Mouse (Mus musculus): ENCODE results near the gene Ggta1.

Ggta1 gene

GRCm38 (mm10) chr2:35462791-35463281 is at the start of gene Ggta1:
Gene Ggta1 (minus strand): TSS chr2:35463231.
- ChIA-PET POLR2A (interaction anchor here in 3 of 4 experiments (0.7 to 6.1 kb wide), 33 partner anchors 9 to 691 kb away, joined by 3 to 74 read pairs (median 5); partner anchors contain the start of genes Stom (in 2 of the 3) and Hspa5 (in 1 of the 3)), CTCF (no interaction called here)

- CTCF ChIA-PET: interaction anchor here in 3 of 4 experiments (0.6 to 1.7 kb wide), 9 partner anchors 67 to 223 kb away, joined by 3 to 7 read pairs (median 4); partner anchors contain the start of gene 4930402F06Rik (in 2 of the 3)
- POLR2A ChIA-PET: interaction anchor here in 2 of 4 experiments (0.6 to 1.7 kb wide), 4 partner anchors 14 to 51 kb away, joined by 3 to 4 read pairs (median 3); no protein-coding TSS in a partner anchor
Observed at GRCm38 (mm10) chr2:35512226-35512625, 49.2 kb upstream of the Ggta1 start.

DNA sequence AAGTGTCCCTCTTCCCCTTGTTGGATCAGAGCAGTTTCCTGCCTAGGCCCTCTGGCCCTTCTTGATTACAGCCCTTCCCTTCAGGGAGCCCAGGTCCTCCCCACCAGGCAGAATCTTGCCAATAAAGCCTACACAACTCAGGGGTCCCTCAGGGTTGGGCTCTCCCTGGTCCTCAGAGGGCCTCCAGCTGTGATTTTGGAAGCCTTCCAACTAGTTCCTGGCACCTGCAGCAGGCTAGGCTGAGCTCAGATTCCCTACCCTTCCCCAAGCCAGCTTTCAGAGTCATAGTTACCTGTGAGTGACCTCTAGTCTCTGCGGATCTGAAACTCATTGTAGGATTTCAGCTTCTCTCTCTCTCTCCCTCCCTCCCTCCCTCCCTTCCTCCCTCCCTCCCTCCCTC is 47.9 kb upstream of the Ggta1 start:
- POLR2A ChIA-PET: interaction anchor here in 3 of 4 experiments (0.6 to 1.7 kb wide), 7 partner anchors 18 to 203 kb away, joined by 3 to 6 read pairs (median 3); no protein-coding TSS in a partner anchor
- CTCF ChIA-PET: interaction anchor here in 2 of 4 experiments (0.5 to 1.7 kb wide), 12 partner anchors 25 to 1943 kb away, joined by 3 to 22 read pairs (median 4); partner anchors contain the start of gene 4930402F06Rik (in 1 of the 2)

DNA sequence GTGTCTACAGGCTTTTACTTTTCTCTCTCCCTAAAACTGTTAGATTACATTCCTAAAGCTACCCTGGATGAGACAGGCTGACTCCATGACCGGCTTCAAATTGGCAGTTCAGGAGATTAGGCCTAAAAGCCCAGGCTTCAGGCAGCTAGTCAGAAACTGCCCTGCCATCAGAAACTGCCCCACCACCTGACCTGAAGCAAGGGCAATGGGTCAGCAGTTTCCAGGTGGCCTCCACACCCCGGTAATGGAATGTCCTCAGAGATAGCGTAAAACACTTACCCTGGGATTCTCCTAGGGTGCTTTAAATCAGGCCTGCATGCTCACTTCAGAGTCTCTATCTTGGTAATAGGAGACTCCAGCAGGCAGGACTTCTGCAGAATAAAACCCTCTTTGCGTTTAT is 46.9 kb upstream of the Ggta1 start:
- ChIA-PET POLR2A (interaction anchor here in 3 of 4 experiments (0.6 to 2.9 kb wide), 6 partner anchors 18 to 224 kb away, joined by 3 to 18 read pairs (median 5); partner anchors contain the start of gene Stom (in 1 of the 3)), CTCF (interaction anchor here in 1 of 4 experiments (1.4 kb wide), 1 partner anchor 217 kb away, joined by 4 read pairs; no protein-coding TSS in a partner anchor)

DNA sequence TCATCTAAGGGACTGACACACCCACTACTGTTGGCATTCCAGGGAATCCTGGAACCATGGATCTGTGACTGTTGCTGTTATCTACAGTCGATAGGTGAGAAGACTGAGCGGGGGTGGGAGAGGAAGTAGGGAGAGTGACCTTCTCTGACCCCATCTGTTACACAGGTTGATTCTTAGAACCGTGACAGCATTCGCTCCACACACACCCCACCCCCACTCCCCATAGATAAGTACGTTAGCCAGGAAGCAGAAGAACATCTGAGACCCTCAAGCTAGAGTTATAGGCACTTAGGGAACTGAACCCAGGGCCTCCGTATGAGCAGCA is 46.3 kb upstream of the Ggta1 start:
- ChIA-PET POLR2A (interaction anchor here in 3 of 4 experiments (1.0 to 2.9 kb wide), 8 partner anchors 19 to 173 kb away, joined by 3 to 18 read pairs (median 4); partner anchors contain the start of genes Ggta1 (in 1 of the 3) and Stom (in 1 of the 3)), CTCF (interaction anchor here in 2 of 4 experiments (0.6 to 0.7 kb wide), 3 partner anchors 52 to 264 kb away, joined by 3 read pairs; no protein-coding TSS in a partner anchor)

GRCm38 (mm10) chr2:35508597-35509342 is 45.7 kb upstream of the Ggta1 start:
- ChIA-PET POLR2A (interaction anchor here in 3 of 4 experiments (1.0 to 2.9 kb wide), 9 partner anchors 18 to 172 kb away, joined by 3 to 18 read pairs (median 4); partner anchors contain the start of genes Ggta1 (in 1 of the 3) and Stom (in 1 of the 3)), CTCF (interaction anchor here in 3 of 4 experiments (0.6 to 1.2 kb wide), 5 partner anchors 16 to 263 kb away, joined by 3 read pairs; no protein-coding TSS in a partner anchor)

- ChIA-PET CTCF (interaction anchor here in 2 of 4 experiments (0.6 to 0.7 kb wide), 2 partner anchors 35 to 223 kb away, joined by 3 to 4 read pairs; no protein-coding TSS in a partner anchor), POLR2A (interaction anchor here in 3 of 4 experiments (0.7 to 4.9 kb wide), 11 partner anchors 10 to 108 kb away, joined by 3 to 36 read pairs (median 5); no protein-coding TSS in a partner anchor)
Observed at GRCm38 (mm10) chr2:35507191-35507511, 44.1 kb upstream of the Ggta1 start.

DNA sequence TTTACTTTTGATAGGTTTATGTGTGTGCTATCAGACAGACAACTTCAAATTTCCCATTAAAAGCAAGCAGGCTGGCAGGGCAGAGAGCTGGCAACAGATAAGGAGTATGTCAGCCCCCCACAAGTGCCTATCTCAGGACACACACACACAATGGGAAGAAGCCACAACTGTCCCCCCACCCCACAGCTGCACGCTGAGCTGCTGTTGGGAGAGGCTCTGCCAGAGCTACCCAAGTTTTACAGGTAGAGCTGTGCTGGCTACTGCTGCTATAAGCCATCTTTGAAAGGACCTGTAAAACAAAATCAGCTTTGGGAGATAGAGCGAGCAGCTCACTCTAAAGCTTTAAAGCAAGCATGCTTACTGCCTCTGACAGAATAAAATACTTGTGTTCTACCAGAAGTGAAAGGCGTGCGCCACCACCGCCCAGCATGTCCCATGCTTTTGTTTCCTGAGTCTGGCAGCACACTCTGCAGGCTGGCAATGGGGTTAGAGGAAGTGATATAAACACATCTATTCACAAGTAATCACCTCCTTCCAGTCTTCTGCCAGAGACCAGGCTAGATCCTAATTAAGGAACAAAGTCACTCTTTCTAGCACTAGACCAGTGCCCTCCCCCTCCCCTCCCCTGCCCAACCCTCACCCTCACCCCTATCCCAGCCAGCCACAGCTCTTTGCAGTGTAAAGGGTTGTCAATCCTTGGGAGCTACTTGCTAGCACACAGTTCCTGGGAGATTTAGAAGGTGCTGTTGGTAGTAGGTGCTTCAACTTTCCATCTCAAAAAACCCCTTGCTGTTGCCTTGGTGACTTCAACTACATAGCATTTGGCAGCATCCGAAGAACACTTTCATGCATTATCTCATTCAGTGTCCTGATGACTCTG is 43.5 kb upstream of the Ggta1 start:
- ChIA-PET POLR2A (interaction anchor here in 3 of 4 experiments (0.6 to 4.9 kb wide), 13 partner anchors 9 to 121 kb away, joined by 3 to 36 read pairs (median 5); no protein-coding TSS in a partner anchor), CTCF (interaction anchor here in 3 of 4 experiments (0.6 to 1.1 kb wide), 4 partner anchors 22 to 222 kb away, joined by 3 to 7 read pairs (median 4); partner anchors contain the start of gene 4930402F06Rik (in 1 of the 3))

- ChIA-PET CTCF (interaction anchor here in 2 of 4 experiments (0.7 to 1.1 kb wide), 2 partner anchors 108 to 134 kb away, joined by 4 to 12 read pairs; partner anchors contain the start of gene 4930402F06Rik (in 1 of the 2)), POLR2A (interaction anchor here in 2 of 4 experiments (0.6 to 4.9 kb wide), 8 partner anchors 8 to 120 kb away, joined by 4 to 36 read pairs (median 5); no protein-coding TSS in a partner anchor)
Observed at GRCm38 (mm10) chr2:35505519-35506286, 42.7 kb upstream of the Ggta1 start.

DNA sequence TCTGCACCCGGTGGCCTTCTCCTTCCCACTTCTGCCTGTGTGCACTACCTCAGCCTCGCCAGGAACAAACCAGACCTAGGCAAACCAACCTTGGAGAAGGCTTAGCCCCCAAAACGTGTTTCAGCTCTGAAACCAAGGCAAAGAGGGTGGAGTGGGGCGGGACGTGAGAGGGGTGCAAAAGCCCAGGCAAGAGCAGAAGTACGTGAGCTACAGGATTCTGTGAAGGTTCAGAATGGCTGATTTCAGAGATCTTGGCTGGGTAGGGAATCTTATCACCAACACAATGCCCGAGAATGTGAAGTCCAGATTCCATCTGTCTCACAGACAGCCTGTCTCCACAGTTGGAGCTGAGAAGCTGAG is 41.4 kb upstream of the Ggta1 start:
- POLR2A ChIA-PET: interaction anchor here in 2 of 4 experiments (0.9 to 4.9 kb wide), 12 partner anchors 10 to 59 kb away, joined by 3 to 36 read pairs (median 7); partner anchors contain the start of gene Ggta1 (in 2 of the 2)

DNA sequence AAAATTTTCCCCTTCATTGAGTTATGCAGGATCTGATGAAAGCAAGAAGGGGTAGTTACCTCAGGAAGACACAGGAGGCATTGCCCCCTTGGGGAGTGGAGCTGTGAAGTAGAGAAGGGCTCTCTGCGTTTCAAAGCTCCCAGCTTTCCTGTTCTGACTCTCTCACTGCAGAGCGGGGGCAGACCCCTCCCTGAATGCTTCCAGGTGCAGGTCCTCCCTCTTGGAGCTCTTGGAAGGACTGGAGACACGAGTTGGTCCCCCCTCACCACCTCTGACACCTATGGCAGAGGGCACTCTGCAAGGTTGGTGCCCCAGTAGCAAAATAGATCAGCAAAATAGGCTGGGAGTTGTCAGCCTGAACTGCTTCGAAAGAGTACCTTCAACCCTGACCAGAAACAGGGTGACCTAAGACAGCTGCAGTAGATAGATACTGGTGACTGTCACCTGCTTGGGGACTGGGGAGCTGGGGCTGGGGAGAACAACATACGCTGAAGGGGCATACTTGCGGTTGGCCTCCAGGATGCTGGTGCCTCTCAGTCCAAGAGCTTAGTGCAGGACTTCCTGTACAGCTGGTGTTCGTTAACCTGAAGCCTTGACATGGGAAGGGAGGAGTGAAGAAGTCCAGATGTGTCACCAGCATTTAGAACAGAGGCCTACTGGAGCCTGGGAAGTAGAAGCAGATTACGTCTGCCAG is 40.8 kb upstream of the Ggta1 start:
- CTCF ChIA-PET: interaction anchor here in 2 of 4 experiments (0.5 to 1.7 kb wide), 3 partner anchors 35 to 351 kb away, joined by 3 to 4 read pairs (median 3); no protein-coding TSS in a partner anchor
- POLR2A ChIA-PET: interaction anchor here (0.5 to 4.9 kb wide), 18 partner anchors 10 to 233 kb away, joined by 3 to 36 read pairs (median 4); partner anchors contain the start of genes Ggta1 (in 2 of the 4) and Stom (in 1 of the 4)

More for the DNA sequence above, 41.4 kb upstream of the Ggta1 start:
- CTCF ChIA-PET: interaction anchor here in 2 of 4 experiments (0.9 to 1.7 kb wide), 2 partner anchors 35 to 107 kb away, joined by 3 to 4 read pairs; no protein-coding TSS in a partner anchor

GRCm38 (mm10) chr2:35503021-35503722 is 40.1 kb upstream of the Ggta1 start:
- POLR2A ChIA-PET: interaction anchor here (0.5 to 4.9 kb wide), 18 partner anchors 9 to 304 kb away, joined by 3 to 36 read pairs (median 4); partner anchors contain the start of genes Ggta1 (in 2 of the 4) and Stom (in 1 of the 4)
- CTCF ChIA-PET: interaction anchor here in 2 of 4 experiments (0.5 to 1.7 kb wide), 2 partner anchors 36 to 352 kb away, joined by 3 to 4 read pairs; no protein-coding TSS in a partner anchor

DNA sequence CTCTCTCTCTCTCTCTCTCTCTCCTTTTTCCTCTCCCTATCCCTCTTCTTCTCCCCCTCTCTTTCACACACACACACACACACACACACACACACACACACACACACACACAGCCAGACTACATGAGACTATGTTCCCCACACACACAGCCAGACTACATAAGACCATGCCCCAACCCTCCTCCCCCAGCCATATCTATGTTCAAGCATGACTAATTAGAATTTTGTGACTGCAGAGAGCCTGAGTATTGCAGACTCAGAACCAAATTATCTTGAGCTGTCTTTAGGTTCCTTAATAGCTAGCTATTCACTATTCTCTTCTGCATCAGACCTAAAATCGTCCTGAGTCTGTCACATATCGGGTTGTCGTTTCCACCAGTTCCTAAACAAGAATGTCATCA is 39.5 kb upstream of the Ggta1 start:
- CTCF ChIA-PET: interaction anchor here in 1 of 4 experiments (1.7 kb wide), 1 partner anchor 36 kb away, joined by 4 read pairs; no protein-coding TSS in a partner anchor
- POLR2A ChIA-PET: interaction anchor here in 3 of 4 experiments (0.5 to 4.9 kb wide), 10 partner anchors 9 to 1115 kb away, joined by 3 to 36 read pairs (median 8); partner anchors contain the start of gene Ggta1 (in 2 of the 3)

- ChIA-PET POLR2A (interaction anchor here in 2 of 4 experiments (0.8 to 2.3 kb wide), 4 partner anchors 8 to 12 kb away, joined by 3 to 13 read pairs (median 6); no protein-coding TSS in a partner anchor), CTCF (no interaction called here)
Observed at GRCm38 (mm10) chr2:35499474-35499873, 36.4 kb upstream of the Ggta1 start.

- ChIA-PET CTCF (interaction anchor here in 1 of 4 experiments (0.6 kb wide), 1 partner anchor 151 kb away, joined by 3 read pairs; no protein-coding TSS in a partner anchor), POLR2A (interaction anchor here in 2 of 4 experiments (1.3 to 2.3 kb wide), 3 partner anchors 12 to 13 kb away, joined by 3 to 13 read pairs (median 6); no protein-coding TSS in a partner anchor)
Observed at GRCm38 (mm10) chr2:35498961-35499360, 35.9 kb upstream of the Ggta1 start.
